Mouse (Mus musculus) erythroid progenitor cell, adult 5-6 weeks (primary cell): ENCODE measurements around the gene Ate1. TPM values are rescaled to one million over a fixed set of nuclear protein-coding genes. Genes with fewer than 3 reads are reported as not detected.
"Not testable (repeated sequence)": the region's sequence is repeated elsewhere in the genome, so short reads cannot be mapped to it uniquely, and the experiment has no call there.

Experiments used
- ATAC-seq: replicated peaks from 2 replicates; pipeline ENCODE4 v1.8.0; 2016; ENCODE audit warnings: moderate number of reproducible peaks, mild to moderate bottlenecking, moderate TSS enrichment, inconsistent platforms; ENCODE audit not compliant: poor library complexity, low FRiP score, severe bottlenecking
- total RNA-seq, 2 experiments: library from RNA; stranded (forward) in 1 of 2; stranded (reverse) in 1 of 2; fragments of 150-400 nt in 1 of 2; fragments of 186-747, 209-891 nt in 1 of 2; gene quantifications; 2 replicates each; pipeline versions ENCODE4 v1.2.3 to v1.2.4; 2015 to 2017; ENCODE audit warnings: low replicate concordance in 2 of 2

Gene Ate1
- total RNA-seq, 2 experiments from 2014 or later = 14.7 to 31.7 TPM

DNA sequence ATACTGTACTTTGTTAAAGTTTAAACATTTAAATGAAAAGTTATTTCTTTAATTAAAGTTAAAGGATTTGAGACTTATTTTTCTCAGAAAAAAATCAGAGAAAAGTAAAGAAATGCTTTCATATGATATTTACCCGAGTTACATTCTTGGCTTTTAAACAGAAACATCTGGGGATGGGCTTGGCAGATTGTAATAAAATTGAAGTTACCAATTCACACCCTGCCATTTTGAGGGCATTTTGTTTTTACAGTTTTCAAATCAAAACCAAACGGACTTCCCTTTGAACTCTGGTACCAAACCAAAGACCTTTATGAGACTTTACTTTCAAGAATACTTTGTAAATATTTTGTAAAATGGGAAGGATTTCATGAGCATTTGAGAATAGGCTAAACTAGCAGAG, 94.2 kb downstream of the Ate1 start:
- no peak for ATAC-seq

DNA sequence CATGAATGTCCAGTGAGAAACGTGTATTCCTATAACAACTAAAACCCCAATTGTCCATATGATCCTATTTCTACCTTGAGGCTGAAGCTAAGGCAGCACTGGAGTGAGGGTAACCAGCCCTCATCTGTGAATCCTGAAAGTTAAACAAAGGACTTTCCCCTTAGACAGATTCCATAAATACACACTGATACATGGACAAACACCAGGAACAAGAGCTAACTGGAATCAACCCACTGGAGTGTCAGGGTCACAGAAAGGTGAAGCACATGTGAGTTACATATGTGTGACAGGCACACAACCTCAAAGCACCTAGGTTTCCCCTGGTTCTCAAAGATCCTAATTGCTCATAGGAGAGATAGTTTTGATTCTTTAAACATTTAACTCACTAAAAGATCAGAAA, 100.2 kb downstream of the Ate1 start:
- no peak for ATAC-seq

DNA sequence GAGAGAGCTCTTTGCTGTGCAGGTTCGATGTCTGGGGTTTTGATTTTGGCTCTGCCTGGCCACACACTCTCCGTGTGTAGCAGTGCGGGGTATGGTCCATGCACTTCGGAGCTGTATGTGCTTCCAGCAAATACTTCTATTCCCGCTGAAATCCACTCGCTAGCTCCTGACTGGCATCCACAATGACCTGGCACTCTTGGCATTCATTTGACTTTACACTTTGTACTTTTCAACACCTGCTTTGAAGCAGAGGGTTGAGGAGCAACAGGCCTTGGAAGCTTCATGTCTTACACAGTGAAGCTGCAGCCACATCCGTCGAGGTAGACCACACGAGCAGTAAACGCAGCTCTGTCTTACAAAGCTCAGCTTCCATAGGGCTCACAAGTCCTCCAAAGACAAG, 112.5 kb downstream of the Ate1 start:
- ATAC-seq = no peak

DNA sequence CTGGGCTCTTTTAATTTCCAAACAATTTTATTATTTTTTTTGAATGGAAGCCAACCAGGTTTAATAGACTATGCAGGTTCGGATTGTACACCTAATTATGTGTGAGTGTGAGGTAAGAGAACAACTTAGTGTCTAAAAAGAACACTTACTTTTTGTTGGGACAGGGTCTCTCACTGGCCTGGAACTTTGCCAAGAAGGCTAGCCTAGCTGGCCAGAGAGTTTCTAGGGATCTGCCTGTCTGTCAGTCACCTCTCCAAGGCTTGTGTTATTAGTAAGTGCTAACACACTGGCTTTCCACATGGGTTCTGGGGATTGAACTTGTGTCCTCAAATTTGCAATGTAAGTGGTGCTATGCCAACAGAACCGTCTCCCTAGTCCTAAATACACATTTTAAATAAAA, 116.8 kb downstream of the Ate1 start:
- ATAC-seq = no peak

- ATAC-seq = no peak
Measured at GRCm38 (mm10) chr7:130394697-130395096, 125.5 kb downstream of the Ate1 start.

- not testable (repeated sequence) for ATAC-seq
Measured at GRCm38 (mm10) chr7:130390060-130390459, 130.1 kb downstream of the Ate1 start.

- no peak for ATAC-seq
Measured at GRCm38 (mm10) chr7:130386308-130386707, 133.9 kb downstream of the Ate1 start.

DNA sequence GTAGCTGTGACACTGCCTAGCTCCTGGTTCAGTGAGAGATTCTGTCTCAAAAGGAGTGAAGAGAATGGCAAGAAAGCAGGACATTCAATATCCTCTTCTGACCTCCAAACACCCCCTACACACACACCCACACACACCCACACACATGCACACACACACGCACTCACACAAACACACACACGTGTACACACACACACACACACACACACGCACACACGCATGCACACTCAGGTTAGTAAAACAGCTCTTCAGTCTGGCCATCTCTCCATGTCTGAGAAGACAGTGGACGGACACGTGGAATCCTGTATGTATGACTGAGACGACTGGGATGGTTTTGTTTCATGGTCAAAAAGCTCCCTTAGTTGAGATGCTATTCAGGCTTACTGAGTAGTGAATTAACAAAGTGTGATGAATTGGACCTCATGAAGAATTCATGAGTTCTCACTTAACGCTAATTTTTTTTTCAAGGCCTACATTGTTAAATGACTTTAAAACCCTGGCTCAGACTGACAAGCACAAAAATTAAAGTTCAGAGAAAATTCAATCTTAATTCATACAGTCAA, 134.4 kb downstream of the Ate1 start:
- ATAC-seq = no peak

DNA sequence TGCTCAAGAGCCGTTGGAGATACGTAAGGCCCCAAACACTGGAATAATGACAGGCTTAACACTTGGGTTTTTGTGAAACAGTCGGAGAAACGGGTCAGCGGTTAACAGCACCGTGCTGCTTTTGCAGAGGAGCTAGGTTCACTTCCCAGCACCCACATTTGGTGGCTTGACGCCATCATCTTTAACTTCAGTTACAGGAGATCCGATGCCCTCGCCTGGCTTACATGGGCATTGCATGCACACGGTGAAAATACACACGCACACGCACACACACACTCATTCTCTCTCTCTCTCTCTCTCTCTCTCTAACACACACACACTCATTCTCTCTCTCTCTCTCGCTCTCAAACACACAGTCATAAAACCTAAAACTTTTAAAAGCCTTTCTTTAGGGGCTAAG, 138.0 kb downstream of the Ate1 start:
- ATAC-seq = no peak

DNA sequence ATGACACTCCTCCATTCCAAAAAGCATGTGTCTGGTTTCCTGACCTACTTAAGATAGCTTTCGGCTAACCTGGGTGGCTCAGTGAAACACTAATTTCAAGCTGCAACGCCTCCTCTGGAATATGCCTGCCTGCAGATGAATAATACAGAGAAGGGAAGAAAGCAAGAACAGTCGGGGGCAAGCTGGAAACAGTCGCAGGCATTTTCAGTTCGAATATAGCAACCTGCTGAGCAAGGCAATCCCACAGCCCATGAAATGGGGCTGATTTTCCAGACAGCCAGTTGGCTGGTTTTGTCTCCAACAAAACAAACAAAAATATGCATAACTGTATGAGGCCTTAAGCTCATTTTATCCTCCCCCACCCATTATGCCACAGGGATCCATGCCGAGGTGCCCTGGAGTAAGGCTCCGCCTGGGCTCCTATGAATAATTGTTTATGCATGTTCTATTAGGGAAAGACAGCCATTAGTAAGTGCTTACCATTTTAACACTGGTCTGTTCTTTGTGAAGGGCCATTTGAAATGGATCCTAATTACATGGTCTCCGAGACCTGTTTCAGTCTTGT, 138.7 kb downstream of the Ate1 start:
- ATAC-seq = no peak

- no peak for ATAC-seq
Measured at GRCm38 (mm10) chr7:130380769-130381355, 139.3 kb downstream of the Ate1 start.

GRCm38 (mm10) chr7:130380367-130380766, 139.8 kb downstream of the Ate1 start:
- no peak for ATAC-seq

DNA sequence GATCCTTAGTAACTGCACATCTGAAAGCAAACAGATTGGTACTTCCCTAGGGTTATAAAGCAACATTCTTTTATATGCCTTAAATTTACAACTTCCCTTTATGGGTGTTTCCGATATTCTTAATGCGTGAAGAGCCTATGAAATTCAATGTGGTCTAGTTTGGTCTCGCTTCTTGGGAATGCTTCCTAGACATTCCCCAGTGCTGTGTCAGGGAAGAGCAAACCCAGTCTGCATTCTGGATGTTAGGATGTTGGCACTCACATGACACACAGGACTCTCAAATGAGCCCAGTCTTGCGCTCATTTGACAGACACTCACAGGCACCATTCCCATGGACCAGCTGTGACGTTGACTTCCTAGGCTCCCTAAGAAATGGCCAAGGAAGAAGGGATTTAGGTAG, 140.3 kb downstream of the Ate1 start:
- no peak for ATAC-seq

DNA sequence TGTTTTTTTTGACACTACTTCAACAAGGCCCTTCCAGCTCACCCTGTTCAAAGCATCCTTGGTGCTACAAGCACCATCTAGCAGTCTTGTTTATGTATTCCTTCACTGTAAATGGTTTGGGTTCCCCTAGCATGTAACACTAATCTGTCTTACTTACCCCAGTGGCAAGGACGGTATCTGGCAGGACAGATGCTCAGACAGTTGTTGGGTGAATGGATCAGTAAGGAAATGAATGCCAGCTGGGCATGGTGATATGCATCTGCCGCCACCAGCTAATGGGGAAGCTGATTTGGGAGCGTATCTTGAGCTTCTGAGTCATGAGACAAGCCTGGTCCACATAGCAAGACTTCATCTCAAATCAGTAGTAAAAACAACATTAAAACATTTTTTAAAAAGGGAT, 141.9 kb downstream of the Ate1 start:
- ATAC-seq = no peak

GRCm38 (mm10) chr7:130374311-130374710, 145.9 kb downstream of the Ate1 start:
- ATAC-seq = no peak

GRCm38 (mm10) chr7:130368827-130369641, 151.1 kb downstream of the Ate1 start:
- no peak for ATAC-seq

- no peak for ATAC-seq
Measured at GRCm38 (mm10) chr7:130368036-130368826, 151.9 kb downstream of the Ate1 start.

DNA sequence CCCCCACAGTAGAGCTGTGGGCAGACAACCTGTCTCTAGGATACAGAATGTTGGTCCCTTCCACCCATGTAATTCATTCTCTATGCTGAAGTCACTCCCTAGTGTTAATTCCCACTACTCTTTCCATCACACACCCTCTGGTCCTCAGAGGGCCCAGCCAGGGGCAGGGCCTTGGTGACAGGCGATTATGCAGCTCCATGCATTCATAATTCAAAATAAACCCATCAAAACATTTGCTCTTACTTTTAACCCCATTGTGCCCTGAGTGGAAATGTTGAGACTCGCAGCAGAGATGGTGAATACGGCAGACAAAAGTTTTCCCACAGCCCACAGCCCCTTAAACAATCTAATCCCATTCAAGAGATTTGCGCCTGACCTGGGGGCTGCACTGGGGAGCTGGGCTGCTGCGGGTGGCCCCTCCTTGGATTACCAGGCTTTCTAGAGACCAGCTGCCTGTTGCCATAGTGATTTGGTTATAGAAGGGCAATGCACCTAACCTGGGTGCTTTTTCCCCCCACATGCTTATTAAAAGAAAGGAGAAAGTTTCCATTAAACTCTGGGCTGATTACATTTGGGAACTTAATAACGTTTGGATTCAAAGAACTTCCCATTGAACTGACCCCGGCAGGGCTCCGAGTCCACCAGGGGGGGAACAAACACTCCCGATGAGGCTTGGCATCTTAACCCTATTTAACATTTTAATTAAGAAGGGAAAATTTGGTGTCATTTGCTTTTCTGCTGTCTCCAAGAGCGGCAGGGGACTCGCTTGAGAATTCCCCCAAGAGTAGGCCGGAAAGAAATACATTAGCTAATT, 152.7 kb downstream of the Ate1 start:
- no peak for ATAC-seq

- no peak for ATAC-seq
Measured at GRCm38 (mm10) chr7:130365711-130366110, 154.5 kb downstream of the Ate1 start.
